Mouse (Mus musculus): ENCODE measurements around the gene Abce1. TPM values are rescaled to one million over a fixed set of nuclear protein-coding genes. Genes with fewer than 3 reads are reported as not detected.

The Abce1 gene
- total RNA-seq, 2 experiments from 2014 or later, result 45.8 to 54.2 TPM

DNA sequence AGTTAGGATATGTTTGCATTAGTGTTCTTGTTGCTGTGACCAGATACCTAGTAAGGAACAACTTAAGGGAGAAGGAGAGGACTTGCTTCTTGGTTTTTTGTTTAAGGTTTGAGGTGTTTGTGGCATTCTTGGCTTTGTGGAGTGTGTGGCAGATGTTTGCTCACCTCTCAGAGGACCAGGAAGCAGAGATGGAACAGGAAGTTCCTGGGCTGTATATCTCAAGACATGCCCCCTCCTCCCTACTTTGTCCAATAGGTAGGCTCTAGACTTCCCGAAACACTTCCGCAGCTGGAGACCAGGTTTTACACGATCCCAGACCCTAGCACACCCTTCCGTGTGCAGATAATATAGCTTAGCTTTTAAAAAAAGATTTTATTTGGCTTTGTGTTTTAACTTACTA, 62.0 kb downstream of the Abce1 start:
- no peak for DNase-seq
- intact Hi-C loops (cut with DNase I), result no loop called here

DNA sequence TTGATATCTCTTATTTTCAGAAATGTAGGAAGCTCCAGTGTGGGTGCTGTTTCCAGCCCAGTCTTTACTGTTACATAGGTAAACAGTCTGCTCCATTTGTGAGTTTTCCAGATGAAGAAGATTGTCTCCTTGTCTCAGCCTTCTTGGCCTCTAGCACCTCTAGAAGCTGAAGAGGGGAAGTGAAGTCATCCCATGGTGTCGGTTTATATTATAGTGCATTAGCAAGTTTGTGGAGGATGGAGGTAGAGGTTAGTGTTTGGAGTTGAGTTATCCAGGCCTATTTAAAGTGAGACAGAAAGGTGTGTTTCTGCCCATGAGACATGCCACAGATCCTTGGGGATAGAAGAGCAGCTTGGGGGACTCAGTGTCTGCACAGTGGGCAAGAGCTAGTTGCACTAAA, 70.4 kb downstream of the Abce1 start:
- DNase-seq, result no peak
- intact Hi-C loops (cut with DNase I), result no loop called here

DNA sequence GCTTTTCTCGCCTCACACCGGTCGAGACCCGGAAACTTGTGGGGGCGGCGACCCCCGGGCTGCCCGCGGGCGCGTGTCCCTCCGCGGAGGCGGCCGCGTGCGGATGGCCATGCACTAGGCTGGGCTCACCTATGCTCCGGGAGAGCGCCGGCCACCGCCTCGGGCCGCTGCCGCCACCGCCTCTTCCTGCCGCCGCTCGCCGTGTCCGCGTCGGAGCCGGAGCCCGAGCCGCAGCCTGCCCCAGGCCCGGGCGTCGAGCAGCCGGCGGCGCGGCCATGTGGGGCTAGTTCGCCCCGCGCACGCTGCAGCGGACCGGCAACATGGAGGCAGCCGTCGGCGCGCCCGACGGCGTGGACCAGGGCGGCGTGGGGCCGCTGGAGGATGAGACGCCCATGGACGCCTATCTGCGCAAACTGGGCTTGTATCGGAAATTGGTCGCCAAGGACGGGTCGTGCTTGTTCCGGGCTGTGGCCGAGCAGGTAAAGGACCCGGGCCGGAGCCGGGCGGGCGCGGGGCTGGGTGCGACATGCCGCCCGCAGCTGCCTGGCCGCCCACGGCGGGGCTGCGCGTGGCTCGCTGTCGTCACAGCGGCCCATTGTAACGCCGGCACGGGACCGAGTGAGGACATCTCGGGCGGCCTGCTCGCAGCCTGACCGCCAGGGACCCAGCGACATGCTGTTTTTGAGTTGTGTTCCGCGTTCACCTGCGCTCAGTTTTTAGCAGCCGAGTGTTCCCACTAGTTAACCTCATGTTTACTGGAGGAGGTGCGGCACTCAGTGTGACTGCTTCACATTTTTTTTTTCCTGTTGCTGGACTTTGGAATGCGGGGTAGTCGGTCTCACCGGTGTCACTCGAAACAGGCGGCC, 71.7 kb downstream of the Abce1 start, which contains the start of gene Otud4:
Otud4 (plus strand) TSS at position 33 of the 866 bp plus-strand sequence.
- peak; percentile 58 to 61 for DNase-seq
- intact Hi-C loops (cut with DNase I), result loop anchor here (2.0 to 5.0 kb wide), 4 partner anchors 19 to 345 kb away; partner anchors contain the start of genes Abce1, Anapc10 and Mmaa

DNA sequence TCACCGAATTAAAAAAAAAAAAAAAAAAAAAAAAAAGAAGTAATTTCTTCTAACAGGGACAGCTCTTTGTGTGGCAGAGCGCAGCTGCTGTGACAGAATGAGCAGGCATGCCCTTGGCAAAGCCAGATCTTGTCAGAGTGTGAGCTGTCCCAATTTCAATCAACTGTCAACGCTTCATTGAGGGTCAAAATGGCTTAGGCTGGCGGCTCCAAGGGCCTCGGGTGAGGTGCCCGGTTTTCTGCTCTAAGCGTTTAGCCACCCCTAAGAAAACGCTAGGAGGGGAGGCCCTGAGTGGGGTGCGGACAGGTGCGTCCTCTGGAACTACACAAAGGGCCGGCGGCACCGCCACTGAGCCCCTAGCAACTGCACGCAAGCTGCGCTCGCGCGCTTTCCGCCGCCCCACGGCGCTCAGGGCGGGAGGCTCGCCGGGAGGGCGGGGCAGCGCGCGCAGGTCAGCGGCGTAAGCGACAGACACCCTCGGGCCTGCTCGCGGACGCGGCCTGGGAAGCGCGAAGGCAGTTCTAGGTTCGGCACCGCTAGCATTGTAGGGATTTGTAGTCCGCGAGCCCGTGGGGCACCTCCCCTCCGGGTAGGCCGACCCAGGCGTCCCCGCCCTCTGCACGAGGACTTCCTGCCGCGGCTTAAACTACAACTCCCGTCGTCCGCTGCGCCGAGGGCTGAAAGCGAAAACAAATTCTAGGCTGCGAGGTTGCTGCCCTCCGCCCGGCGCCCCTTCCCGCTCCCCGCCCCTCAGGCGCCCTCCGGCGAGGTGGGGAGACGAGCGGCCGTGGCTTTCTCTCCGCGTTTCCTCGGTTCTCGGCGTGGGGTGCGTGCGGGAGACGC, 72.6 kb downstream of the Abce1 start:
- intact Hi-C loops (cut with DNase I), result loop anchor here (2.0 to 5.0 kb wide), 4 partner anchors 18 to 344 kb away; partner anchors contain the start of genes Abce1, Anapc10 and Mmaa
- DNase-seq, result peak; percentile 97

DNA sequence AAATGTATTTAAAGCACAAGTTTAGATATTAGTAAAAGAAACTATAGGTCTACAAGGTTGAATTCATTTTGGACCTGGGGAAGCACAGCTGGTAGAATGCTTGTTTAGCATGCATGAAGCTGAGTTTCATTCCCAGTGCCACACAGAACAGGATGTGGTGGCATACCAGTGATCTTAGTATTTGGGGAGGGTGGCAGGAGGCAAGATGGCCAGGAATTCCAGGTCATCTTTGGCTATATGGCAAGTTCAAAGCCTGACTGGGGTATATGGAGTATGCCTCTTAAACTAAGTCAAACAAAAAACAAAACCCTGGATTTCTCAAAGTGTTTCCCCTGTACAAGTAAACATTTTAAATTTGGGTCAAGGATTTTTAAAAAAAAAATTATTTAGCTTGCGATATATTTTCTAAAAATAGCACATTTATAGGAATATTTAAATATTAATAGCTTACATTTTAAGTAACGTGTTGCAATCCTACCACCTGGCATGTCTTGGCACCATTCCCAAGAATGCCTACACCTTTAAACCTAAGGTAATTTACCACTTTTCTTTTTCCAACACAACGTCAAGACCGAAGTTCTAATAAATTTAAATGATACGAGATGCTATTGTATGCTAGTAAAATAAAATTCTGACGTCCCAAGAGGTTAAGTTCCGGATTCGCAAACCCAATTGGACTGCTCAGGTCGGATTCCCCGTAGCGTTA, 73.4 kb downstream of the Abce1 start:
- intact Hi-C loops (cut with DNase I), result loop anchor here (2.0 to 5.0 kb wide), 4 partner anchors 17 to 343 kb away; partner anchors contain the start of genes Abce1, Anapc10 and Mmaa
- DNase-seq, result no peak

DNA sequence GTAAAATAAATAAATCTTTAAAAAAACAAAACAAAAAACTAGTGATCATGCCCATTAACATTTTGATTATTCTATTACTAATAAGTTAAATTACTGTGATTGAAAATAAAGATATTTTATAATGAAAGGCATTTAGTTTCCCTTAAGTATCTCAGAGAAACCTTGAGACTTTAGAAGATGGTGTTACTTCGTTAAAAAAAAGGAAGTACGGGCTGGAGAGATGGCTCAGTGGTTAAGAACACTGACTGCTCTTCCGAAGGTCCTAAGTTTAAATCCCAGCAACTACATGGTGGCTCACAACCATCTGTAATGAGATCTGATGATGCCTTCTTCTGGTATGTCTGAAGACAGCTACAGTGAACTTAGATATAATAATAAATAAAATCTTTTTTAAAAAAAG, 74.3 kb downstream of the Abce1 start:
- no peak for DNase-seq
- intact Hi-C loops (cut with DNase I), result loop anchor here (5.0 kb wide), 1 partner anchor 75 kb away; the partner anchor contains the start of genes Abce1 and Anapc10

DNA sequence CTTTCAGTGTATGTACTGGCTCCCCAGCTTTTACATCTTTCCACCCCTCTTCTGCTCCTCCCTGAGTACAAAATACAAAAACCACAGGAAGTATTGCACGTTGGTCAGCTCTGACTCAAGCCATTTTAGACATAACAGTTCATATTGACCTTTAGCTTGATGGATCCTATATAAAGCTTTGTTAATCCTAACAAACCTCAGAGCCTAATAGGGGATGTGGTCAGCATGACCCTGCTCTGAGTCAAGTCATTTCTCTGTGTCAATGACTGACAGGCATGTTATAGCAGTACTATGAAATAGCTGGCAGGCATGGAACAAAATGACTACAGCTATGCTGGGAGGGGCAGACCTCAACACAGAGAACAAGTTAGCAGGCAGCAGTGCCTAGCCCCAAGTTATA, 75.4 kb downstream of the Abce1 start:
- DNase-seq, result no peak
- intact Hi-C loops (cut with DNase I), result loop anchor here (5.0 kb wide), 1 partner anchor 76 kb away; the partner anchor contains the start of genes Abce1 and Anapc10

DNA sequence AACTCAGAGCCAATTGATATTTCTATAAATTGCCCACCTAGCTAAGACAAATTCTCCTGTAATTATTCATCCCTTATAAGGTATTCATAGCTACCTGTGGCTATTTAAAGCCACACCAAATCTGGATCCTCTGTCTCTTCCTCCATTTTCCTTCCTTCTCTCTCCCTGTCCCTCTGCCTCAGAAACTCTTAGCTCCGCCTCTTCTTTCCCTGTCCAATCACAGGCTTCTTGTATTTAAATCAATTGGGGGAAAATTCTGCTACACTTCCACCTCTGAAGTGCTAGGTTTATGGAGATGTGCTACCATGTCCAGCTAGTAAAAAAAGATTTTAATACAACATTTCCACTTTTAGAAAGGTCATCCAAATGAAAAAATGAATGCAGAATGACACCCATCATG, 76.0 kb downstream of the Abce1 start:
- no peak for DNase-seq
- intact Hi-C loops (cut with DNase I), result loop anchor here (5.0 kb wide), 1 partner anchor 77 kb away; the partner anchor contains the start of genes Abce1 and Anapc10

Other genes starting within 250 kb of the Abce1 start
- gene Otud4, start 72.1 kb downstream of the Abce1 start, total RNA-seq (2021), result 10 to 100 TPM; 45.5 to 45.7 TPM
- gene Anapc10, start 80 bp upstream of the Abce1 start, total RNA-seq (2021), result 1 to 10 TPM; 4.5 to 5.0 TPM